Mouse (Mus musculus) C2C12 (cell line): Measurements from ENCODE around the gene Necab2.

Source experiments
- CEBPB ChIP-seq: IDR thresholded peaks from one replicate; pipeline ENCODE4 v1.6.1; 2011; ENCODE audit warnings: low read depth, mild to moderate bottlenecking, control low read depth, moderate library complexity
- CTCF ChIP-seq: IDR thresholded peaks from one replicate; pipeline ENCODE4 v1.5.1; 2011; ENCODE audit not compliant: control insufficient read depth, insufficient read depth, insufficient read length
- FOSL1 ChIP-seq: IDR thresholded peaks from one replicate; pipeline ENCODE4 v1.8.0; 2011; ENCODE audit warnings: mild to moderate bottlenecking, low read length; ENCODE audit not compliant: poor library complexity, insufficient read depth, severe bottlenecking
- MAX ChIP-seq: IDR thresholded peaks from one replicate; pipeline ENCODE4 v1.6.1; 2011; ENCODE audit warnings: mild to moderate bottlenecking, control low read depth
- MYOD1 ChIP-seq: IDR thresholded peaks from one replicate; pipeline ENCODE4 v1.6.1; 2011; ENCODE audit warnings: low read depth; ENCODE audit not compliant: control insufficient read depth, insufficient read length
- MYOG ChIP-seq: IDR thresholded peaks from one replicate; pipeline ENCODE4 v1.6.1; 2011; ENCODE audit not compliant: control insufficient read depth, insufficient read length; ENCODE audit errors: extremely low read depth
- USF1 ChIP-seq: IDR thresholded peaks from one replicate; pipeline ENCODE4 v1.6.1; 2011; ENCODE audit warnings: low read depth, mild to moderate bottlenecking, control low read depth, moderate library complexity

GRCm38 (mm10) chr8:119511722-119512121 is 65.2 kb downstream of the Necab2 start:
- no peak for TF ChIP-seq CTCF
- TF ChIP-seq CEBPB, result no peak
- no peak for TF ChIP-seq MAX
- TF ChIP-seq USF1, result no peak
- no peak for TF ChIP-seq MYOD1
- no peak for TF ChIP-seq MYOG
- TF ChIP-seq FOSL1, result no peak
